Mouse (Mus musculus) C2C12 (cell line): ENCODE measurements around the gene Thap3.

Source experiments
- CEBPB ChIP-seq: IDR thresholded peaks from one replicate; pipeline ENCODE4 v1.6.1; 2011; ENCODE audit warnings: low read depth, mild to moderate bottlenecking, control low read depth, moderate library complexity
- CTCF ChIP-seq: IDR thresholded peaks from one replicate; pipeline ENCODE4 v1.5.1; 2011; ENCODE audit not compliant: control insufficient read depth, insufficient read depth, insufficient read length
- MAX ChIP-seq: IDR thresholded peaks from one replicate; pipeline ENCODE4 v1.6.1; 2011; ENCODE audit warnings: mild to moderate bottlenecking, control low read depth
- MYOD1 ChIP-seq: IDR thresholded peaks from one replicate; pipeline ENCODE4 v1.6.1; 2011; ENCODE audit warnings: low read depth; ENCODE audit not compliant: control insufficient read depth, insufficient read length
- USF1 ChIP-seq: IDR thresholded peaks from one replicate; pipeline ENCODE4 v1.6.1; 2011; ENCODE audit warnings: low read depth, mild to moderate bottlenecking, control low read depth, moderate library complexity

DNA sequence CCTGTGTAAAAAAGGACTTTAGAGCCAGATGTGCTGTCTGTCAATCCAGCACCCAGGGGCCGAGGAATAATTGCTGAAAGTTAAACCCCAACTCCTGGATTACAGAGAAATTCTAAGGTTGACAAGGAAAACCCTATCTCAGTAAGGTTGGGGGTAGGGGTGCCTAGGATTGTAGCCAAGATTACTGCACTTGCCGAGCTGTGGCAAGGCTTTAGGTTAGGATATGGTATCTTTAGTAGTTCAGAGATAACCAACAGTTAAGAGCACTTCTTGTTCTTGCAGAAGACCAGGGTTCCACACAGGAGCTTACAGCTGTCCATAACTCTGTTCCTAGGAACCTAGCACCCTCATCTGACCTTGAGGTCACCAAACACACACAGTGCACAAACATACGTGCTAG is 8.9 kb upstream of the Thap3 start:
- TF ChIP-seq CTCF (no peak), USF1 (no peak), CEBPB (no peak), MAX (no peak), MYOD1 (no peak)
